Mouse (Mus musculus): ENCODE data around the gene Cd48. TPM values are rescaled to one million over a fixed set of nuclear protein-coding genes. Genes with fewer than 3 reads are reported as not detected.

The Cd48 gene
- polyA plus RNA-seq (2015; fragmentation: Nextera tagmentation; extraction: Ambion mirVana) = 12.1 and 20.0 TPM in 2 replicates

GRCm38 (mm10) chr1:171681531-171682299 is at the start of gene Cd48:
TSS of gene Cd48 (plus strand) at chr1:171682009.

GRCm38 (mm10) chr1:171652734-171653133 is 29.1 kb upstream of the Cd48 start, which contains the start of gene Slamf7:
TSS of gene Slamf7 (minus strand) at chr1:171653035.

Small RNAs within 50 kb of the gene (microRNA-seq; reads per million reads assigned to microRNA genes)
- not detected for gene Mir7683 (ENCODE audit: borderline replicate concordance, insufficient number of aligned reads)

Other genes starting within 250 kb of the Cd48 start
- 56.2 and 87.2 TPM in 2 replicates for gene F11r, start 244.5 kb upstream of the Cd48 start, polyA plus RNA-seq (2015; fragmentation: Nextera tagmentation; extraction: Ambion mirVana)
- 16.8 and 18.8 TPM in 2 replicates for gene Alyref2, start 178.5 kb upstream of the Cd48 start, polyA plus RNA-seq (2015; fragmentation: Nextera tagmentation; extraction: Ambion mirVana)
- not detected in 2 replicates for gene Itln1, start 146.7 kb upstream of the Cd48 start, polyA plus RNA-seq (2015; fragmentation: Nextera tagmentation; extraction: Ambion mirVana)
- gene Cd244a, start 122.8 kb upstream of the Cd48 start, polyA plus RNA-seq (2015; fragmentation: Nextera tagmentation; extraction: Ambion mirVana) = 0.38 and 0.55 TPM in 2 replicates
- 0.41 and 0.77 TPM in 2 replicates for gene Ly9, start 74.6 kb upstream of the Cd48 start, polyA plus RNA-seq (2015; fragmentation: Nextera tagmentation; extraction: Ambion mirVana)
- gene Slamf7, start 29.0 kb upstream of the Cd48 start, polyA plus RNA-seq (2015; fragmentation: Nextera tagmentation; extraction: Ambion mirVana) = 0.55 and 0.99 TPM in 2 replicates
- gene Slamf1, start 85.1 kb downstream of the Cd48 start, polyA plus RNA-seq (2015; fragmentation: Nextera tagmentation; extraction: Ambion mirVana) = 0.16 and 0.21 TPM in 2 replicates
- gene Cd84, start 157.7 kb downstream of the Cd48 start, polyA plus RNA-seq (2015; fragmentation: Nextera tagmentation; extraction: Ambion mirVana) = 6.8 and 8.3 TPM in 2 replicates
- gene Gm10521, start 213.7 kb downstream of the Cd48 start, polyA plus RNA-seq (2015; fragmentation: Nextera tagmentation; extraction: Ambion mirVana) = 0.08 TPM in 1 of 2 replicates, not detected in the other
- gene Slamf6, start 235.5 kb downstream of the Cd48 start, polyA plus RNA-seq (2015; fragmentation: Nextera tagmentation; extraction: Ambion mirVana) = 0.41 and 0.59 TPM in 2 replicates